Mouse (Mus musculus): ENCODE measurements around the gene Morn1. TPM values are rescaled to one million over a fixed set of nuclear protein-coding genes. Genes with fewer than 3 reads are reported as not detected.

The Morn1 gene
- polyA plus RNA-seq, 1 experiment from 2014 or later, result 6.9 TPM

GRCm38 (mm10) chr4:155156734-155157133, 70.4 kb downstream of the Morn1 start:
- Histone ChIP-seq H3K27ac (ENCODE audit: low read length) (no peak overlapping the region), H3K36me3 (ENCODE audit: control insufficient read depth, insufficient read depth, low read length) (peaks cover 22% of the 10 kb centered on the region), H3K9ac (ENCODE audit: low read length) (no peak overlapping the region), H3K4me1 (replicated peaks; ENCODE audit: control insufficient read depth, insufficient read depth, low read length) (peaks cover 17% of the 10 kb centered on the region), H3K27me3 (ENCODE audit: control insufficient read depth, insufficient read depth, low read depth, low read length) (no peaks in the 10 kb centered on the region), H3K4me2 (ENCODE audit: low read depth, low read length) (no peak overlapping the region), H3K4me3 (ENCODE audit: low read length) (no peak overlapping the region), H3K9me3 (ENCODE audit: control insufficient read depth, low read length) (no peaks in the 10 kb centered on the region)
- WGBS, result 91% methylated on average over 17 of the region's 17 CpGs
- ATAC-seq (ENCODE audit: low read depth), result no peak

GRCm38 (mm10) chr4:155157871-155158542, 71.6 kb downstream of the Morn1 start:
- H3K4me2 ChIP-seq (ENCODE audit: low read depth, low read length), result no peak overlapping the region
- H3K4me1 ChIP-seq (replicated peaks; ENCODE audit: control insufficient read depth, insufficient read depth, low read length), result peaks cover 24% of the 10 kb centered on the region
- no peaks in the 10 kb centered on the region for H3K27me3 ChIP-seq (ENCODE audit: control insufficient read depth, insufficient read depth, low read depth, low read length)
- no peak overlapping the region for H3K27ac ChIP-seq (ENCODE audit: low read length)
- ATAC-seq (ENCODE audit: low read depth), result no peak
- no peaks in the 10 kb centered on the region for H3K9me3 ChIP-seq (ENCODE audit: control insufficient read depth, low read length)
- H3K4me3 ChIP-seq (ENCODE audit: low read length), result no peak overlapping the region
- WGBS, result 85% methylated on average over 27 of the region's 27 CpGs
- H3K36me3 ChIP-seq (ENCODE audit: control insufficient read depth, insufficient read depth, low read length), result peaks cover 22% of the 10 kb centered on the region
- H3K9ac ChIP-seq (ENCODE audit: low read length), result no peak overlapping the region

GRCm38 (mm10) chr4:155158543-155158917, 72.2 kb downstream of the Morn1 start:
- no peak for ATAC-seq (ENCODE audit: low read depth)
- H3K36me3 ChIP-seq (ENCODE audit: control insufficient read depth, insufficient read depth, low read length), result peaks cover 22% of the 10 kb centered on the region
- peaks cover 29% of the 10 kb centered on the region for H3K4me1 ChIP-seq (replicated peaks; ENCODE audit: control insufficient read depth, insufficient read depth, low read length)
- no peak overlapping the region for H3K4me2 ChIP-seq (ENCODE audit: low read depth, low read length)
- 40% methylated on average over 8 of the region's 8 CpGs for WGBS
- H3K9me3 ChIP-seq (ENCODE audit: control insufficient read depth, low read length), result no peaks in the 10 kb centered on the region
- no peak overlapping the region for H3K27ac ChIP-seq (ENCODE audit: low read length)
- no peak overlapping the region for H3K4me3 ChIP-seq (ENCODE audit: low read length)
- H3K27me3 ChIP-seq (ENCODE audit: control insufficient read depth, insufficient read depth, low read depth, low read length), result no peaks in the 10 kb centered on the region
- H3K9ac ChIP-seq (ENCODE audit: low read length), result no peak overlapping the region

GRCm38 (mm10) chr4:155162433-155163319, 76.3 kb downstream of the Morn1 start:
- H3K4me1 ChIP-seq (replicated peaks; ENCODE audit: control insufficient read depth, insufficient read depth, low read length), result peaks cover 50% of the 10 kb centered on the region
- H3K9ac ChIP-seq (ENCODE audit: low read length), result no peak overlapping the region
- H3K27ac ChIP-seq (ENCODE audit: low read length), result peak overlapping the region; percentile 17
- no peak overlapping the region for H3K4me3 ChIP-seq (ENCODE audit: low read length)
- no peaks in the 10 kb centered on the region for H3K27me3 ChIP-seq (ENCODE audit: control insufficient read depth, insufficient read depth, low read depth, low read length)
- 62% methylated on average over 7 of the region's 7 CpGs for WGBS
- H3K9me3 ChIP-seq (ENCODE audit: control insufficient read depth, low read length), result no peaks in the 10 kb centered on the region
- ATAC-seq (ENCODE audit: low read depth), result no peak
- H3K36me3 ChIP-seq (ENCODE audit: control insufficient read depth, insufficient read depth, low read length), result peaks cover 8% of the 10 kb centered on the region; the same call in 1 of the 2 replicates
- no peak overlapping the region for H3K4me2 ChIP-seq (ENCODE audit: low read depth, low read length)

- Histone ChIP-seq H3K27me3 (ENCODE audit: control insufficient read depth, insufficient read depth, low read depth, low read length) (no peaks in the 10 kb centered on the region), H3K27ac (ENCODE audit: low read length) (peak overlapping the region; percentile 73), H3K4me3 (ENCODE audit: low read length) (no peak overlapping the region), H3K4me2 (ENCODE audit: low read depth, low read length) (no peak overlapping the region), H3K4me1 (replicated peaks; ENCODE audit: control insufficient read depth, insufficient read depth, low read length) (peaks cover 52% of the 10 kb centered on the region), H3K9me3 (ENCODE audit: control insufficient read depth, low read length) (no peaks in the 10 kb centered on the region), H3K9ac (ENCODE audit: low read length) (no peak overlapping the region; the same call in 1 of the 2 replicates), H3K36me3 (ENCODE audit: control insufficient read depth, insufficient read depth, low read length) (peaks cover 8% of the 10 kb centered on the region; the same call in 1 of the 2 replicates)
- ATAC-seq (ENCODE audit: low read depth), result peak; percentile 10; the same call in 1 of the 2 replicates
- 37% methylated on average over 4 of the region's 4 CpGs for WGBS
Measured at GRCm38 (mm10) chr4:155163320-155163651, 76.9 kb downstream of the Morn1 start.

GRCm38 (mm10) chr4:155163685-155164084, 77.3 kb downstream of the Morn1 start:
- WGBS, result 61% methylated on average over 8 of the region's 8 CpGs
- Histone ChIP-seq H3K27me3 (ENCODE audit: control insufficient read depth, insufficient read depth, low read depth, low read length) (no peaks in the 10 kb centered on the region), H3K4me3 (ENCODE audit: low read length) (no peak overlapping the region), H3K4me2 (ENCODE audit: low read depth, low read length) (no peak overlapping the region), H3K9me3 (ENCODE audit: control insufficient read depth, low read length) (no peaks in the 10 kb centered on the region), H3K27ac (ENCODE audit: low read length) (peak overlapping the region; percentile 73), H3K9ac (ENCODE audit: low read length) (peak overlapping the region; percentile 22; the same call in 1 of the 2 replicates), H3K36me3 (ENCODE audit: control insufficient read depth, insufficient read depth, low read length) (peaks cover 8% of the 10 kb centered on the region; the same call in 1 of the 2 replicates), H3K4me1 (replicated peaks; ENCODE audit: control insufficient read depth, insufficient read depth, low read length) (peaks cover 52% of the 10 kb centered on the region)
- ATAC-seq (ENCODE audit: low read depth), result no peak

- peak; percentile 81 for ATAC-seq (ENCODE audit: low read depth)
- Histone ChIP-seq H3K4me3 (ENCODE audit: low read length) (no peak overlapping the region), H3K4me1 (replicated peaks; ENCODE audit: control insufficient read depth, insufficient read depth, low read length) (peaks cover 56% of the 10 kb centered on the region), H3K27me3 (ENCODE audit: control insufficient read depth, insufficient read depth, low read depth, low read length) (no peaks in the 10 kb centered on the region), H3K4me2 (ENCODE audit: low read depth, low read length) (no peak overlapping the region), H3K27ac (ENCODE audit: low read length) (peak overlapping the region; percentile 73), H3K9me3 (ENCODE audit: control insufficient read depth, low read length) (no peaks in the 10 kb centered on the region), H3K9ac (ENCODE audit: low read length) (no peak overlapping the region), H3K36me3 (ENCODE audit: control insufficient read depth, insufficient read depth, low read length) (peaks cover 2% of the 10 kb centered on the region; the same call in 1 of the 2 replicates)
- 34% methylated on average over 6 of the region's 6 CpGs for WGBS
Measured at GRCm38 (mm10) chr4:155164550-155164949, 78.2 kb downstream of the Morn1 start.

- ATAC-seq (ENCODE audit: low read depth), result no peak
- Histone ChIP-seq H3K27ac (ENCODE audit: low read length) (no peak overlapping the region), H3K4me2 (ENCODE audit: low read depth, low read length) (no peak overlapping the region), H3K27me3 (ENCODE audit: control insufficient read depth, insufficient read depth, low read depth, low read length) (no peaks in the 10 kb centered on the region), H3K9me3 (ENCODE audit: control insufficient read depth, low read length) (no peaks in the 10 kb centered on the region), H3K4me1 (replicated peaks; ENCODE audit: control insufficient read depth, insufficient read depth, low read length) (peaks cover 63% of the 10 kb centered on the region), H3K36me3 (ENCODE audit: control insufficient read depth, insufficient read depth, low read length) (no peaks in the 10 kb centered on the region), H3K9ac (ENCODE audit: low read length) (no peak overlapping the region), H3K4me3 (ENCODE audit: low read length) (no peak overlapping the region)
Measured at GRCm38 (mm10) chr4:155165861-155166260, 79.5 kb downstream of the Morn1 start.

GRCm38 (mm10) chr4:155168835-155169252, 82.5 kb downstream of the Morn1 start:
- ATAC-seq (ENCODE audit: low read depth), result no peak
- H3K4me2 ChIP-seq (ENCODE audit: low read depth, low read length), result no peak overlapping the region
- H3K4me1 ChIP-seq (replicated peaks; ENCODE audit: control insufficient read depth, insufficient read depth, low read length), result peaks cover 64% of the 10 kb centered on the region
- H3K9ac ChIP-seq (ENCODE audit: low read length), result no peak overlapping the region
- H3K4me3 ChIP-seq (ENCODE audit: low read length), result no peak overlapping the region
- 86% methylated on average over 8 of the region's 8 CpGs for WGBS
- no peaks in the 10 kb centered on the region for H3K27me3 ChIP-seq (ENCODE audit: control insufficient read depth, insufficient read depth, low read depth, low read length)
- no peaks in the 10 kb centered on the region for H3K36me3 ChIP-seq (ENCODE audit: control insufficient read depth, insufficient read depth, low read length)
- no peaks in the 10 kb centered on the region for H3K9me3 ChIP-seq (ENCODE audit: control insufficient read depth, low read length)
- H3K27ac ChIP-seq (ENCODE audit: low read length), result no peak overlapping the region

Measured in lung, embryonic 16.5 days (tissue).